Mouse (Mus musculus) CH12.LX (cell line): Measurements from ENCODE around the gene Vim. TPM values are rescaled to one million over a fixed set of nuclear protein-coding genes. Genes with fewer than 3 reads are reported as not detected.

ENCODE experiments used
- DNase-seq: peaks from one replicate; pipeline ENCODE4 v3.0.0-alpha.2; 2013; ENCODE audit errors: extremely low read depth
- H3K27ac ChIP-seq: 2 replicates; pipeline ENCODE4 v1.5.1; 2012; ENCODE audit warnings: low read depth, mild to moderate bottlenecking, control low read depth, moderate library complexity; ENCODE audit not compliant: insufficient read depth
- H3K27me3 ChIP-seq: replicated peaks from 2 replicates; pipeline ENCODE3; 2012; ENCODE audit warnings: inconsistent platforms
- H3K36me3 ChIP-seq, 2 experiments: replicated peaks in 1 of 2; 2 replicates each; pipeline versions ENCODE3 to v1.6.1; 2012; ENCODE audit warnings: inconsistent platforms in 1 of 2, low read length in 1 of 2, mild to moderate bottlenecking in 1 of 2, mixed read lengths in 1 of 2, moderate library complexity in 1 of 2; ENCODE audit not compliant: control insufficient read depth in 1 of 2, insufficient read depth in 1 of 2
- H3K4me1 ChIP-seq, 2 experiments: 2 replicates each; pipeline ENCODE4 v1.6.1; 2012; ENCODE audit warnings: inconsistent platforms in 1 of 2, moderate library complexity in 1 of 2; ENCODE audit not compliant: insufficient read depth in 2 of 2, control insufficient read depth in 1 of 2
- H3K4me2 ChIP-seq: 2 replicates; pipeline ENCODE4 v1.6.1; 2012; ENCODE audit warnings: low read depth, mild to moderate bottlenecking, control low read depth; ENCODE audit not compliant: poor library complexity, insufficient read depth, severe bottlenecking
- H3K4me3 ChIP-seq, 3 experiments: fragments of 150-350 bp in 1 of 3; sonication (generic) in 1 of 3; replicated peaks in 1 of 3; 2 replicates each; pipeline versions ENCODE3 to v1.5.1; 2011 to 2012; ENCODE audit warnings: low read depth in 2 of 3, low read length in 2 of 3, mild to moderate bottlenecking in 2 of 3, moderate library complexity in 2 of 3, control low read depth in 1 of 3, improper control_type of control experiment in 1 of 3, inconsistent platforms in 1 of 3, mixed read lengths in 1 of 3; ENCODE audit not compliant: poor library complexity in 1 of 3
- H3K79me2 ChIP-seq: replicated peaks from 2 replicates; pipeline ENCODE4 v1.6.1; 2012; ENCODE audit warnings: mild to moderate bottlenecking, moderate library complexity; ENCODE audit not compliant: control insufficient read depth, poor library complexity, insufficient read depth, severe bottlenecking; ENCODE audit errors: extremely low read depth
- H3K9ac ChIP-seq: 2 replicates; pipeline ENCODE4 v1.6.1; 2012; ENCODE audit warnings: low read depth, mild to moderate bottlenecking, control low read depth, moderate library complexity; ENCODE audit not compliant: insufficient read depth
- H3K9me3 ChIP-seq: replicated peaks from 2 replicates; pipeline ENCODE3; 2012; ENCODE audit warnings: low read length, inconsistent platforms, mixed read lengths
- BHLHE40 ChIP-seq: IDR thresholded peaks from 2 replicates; pipeline ENCODE4 v1.6.1; 2011; ENCODE audit warnings: mild to moderate bottlenecking, low read depth, low read length, improper control_type of control experiment
- CTCF ChIP-seq, 2 experiments: IDR thresholded peaks in 1 of 2; conservative IDR thresholded peaks in 1 of 2; 2 replicates each; pipeline ENCODE4 v1.5.1; 2011 to 2012; ENCODE audit warnings: low read depth in 2 of 2, low read length in 2 of 2, improper control_type of control experiment in 1 of 2, inconsistent platforms in 1 of 2, mild to moderate bottlenecking in 1 of 2, moderate library complexity in 1 of 2
- E2F4 ChIP-seq: IDR thresholded peaks from 2 replicates; pipeline ENCODE4 v1.6.1; 2011; ENCODE audit warnings: low read depth, low read length, improper control_type of control experiment; ENCODE audit not compliant: insufficient replicate concordance
- EP300 ChIP-seq: IDR thresholded peaks from 2 replicates; pipeline ENCODE4 v1.6.1; 2011; ENCODE audit warnings: low read length, improper control_type of control experiment
- ETS1 ChIP-seq: conservative IDR thresholded peaks from 2 replicates; pipeline ENCODE4 v1.6.1; 2012; ENCODE audit warnings: low read depth, mild to moderate bottlenecking, inconsistent platforms, low read length, improper control_type of control experiment, moderate library complexity
- GABPA ChIP-seq: IDR thresholded peaks from 2 replicates; pipeline ENCODE4 v1.6.1; 2012; ENCODE audit warnings: low read depth, low read length, improper control_type of control experiment, inconsistent platforms; ENCODE audit not compliant: insufficient replicate concordance
- HCFC1 ChIP-seq: IDR thresholded peaks from 2 replicates; pipeline ENCODE4 v1.6.1; 2012; ENCODE audit warnings: low read depth, mild to moderate bottlenecking, inconsistent platforms, low read length, improper control_type of control experiment
- IRF4 ChIP-seq: IDR thresholded peaks from 2 replicates; pipeline ENCODE4 v1.6.1; 2014; ENCODE audit warnings: low read depth, mild to moderate bottlenecking, inconsistent platforms, low read length, improper control_type of control experiment
- JUN ChIP-seq: IDR thresholded peaks from 2 replicates; pipeline ENCODE4 v1.6.1; 2011; ENCODE audit warnings: low read depth, mild to moderate bottlenecking, low read length, improper control_type of control experiment, moderate library complexity; ENCODE audit not compliant: insufficient read depth
- KAT2A ChIP-seq: IDR thresholded peaks from 2 replicates; pipeline ENCODE4 v1.6.1; 2012; ENCODE audit warnings: low read length, improper control_type of control experiment, inconsistent platforms; ENCODE audit not compliant: insufficient replicate concordance
- MAZ ChIP-seq: IDR thresholded peaks from 2 replicates; pipeline ENCODE4 v1.6.1; 2012; ENCODE audit warnings: low read depth, mild to moderate bottlenecking, inconsistent platforms, low read length, improper control_type of control experiment, moderate library complexity
- MXI1 ChIP-seq: IDR thresholded peaks from 2 replicates; pipeline ENCODE4 v1.6.1; 2011; ENCODE audit warnings: mild to moderate bottlenecking, low read depth, low read length, improper control_type of control experiment
- NELFE ChIP-seq: IDR thresholded peaks from 2 replicates; pipeline ENCODE4 v1.6.1; 2011; ENCODE audit warnings: low read depth, low read length, improper control_type of control experiment
- POLR2AphosphoS2 ChIP-seq: IDR thresholded peaks from 2 replicates; pipeline ENCODE4 v1.6.1; 2011; ENCODE audit warnings: low read depth, low read length, improper control_type of control experiment
- TCF12 ChIP-seq: IDR thresholded peaks from 2 replicates; pipeline ENCODE4 v1.6.1; 2014; ENCODE audit warnings: low read depth, mild to moderate bottlenecking, inconsistent platforms, low read length, improper control_type of control experiment
- USF2 ChIP-seq: conservative IDR thresholded peaks from 2 replicates; pipeline ENCODE4 v1.6.1; 2011; ENCODE audit warnings: low read depth, low read length, improper control_type of control experiment
- ZKSCAN1 ChIP-seq: IDR thresholded peaks from 2 replicates; pipeline ENCODE4 v1.6.1; 2012; ENCODE audit warnings: low read depth, inconsistent platforms, low read length, improper control_type of control experiment, borderline replicate concordance
- ZMIZ1 ChIP-seq: IDR thresholded peaks from 2 replicates; pipeline ENCODE4 v1.6.1; 2012; ENCODE audit warnings: low read depth, mild to moderate bottlenecking, inconsistent platforms, low read length, improper control_type of control experiment
- dilution Hi-C: fragments of 300-500 bp; cut with MboI; formaldehyde crosslinking; loops from 2 replicates; pipeline ENCODE4 v1.14.3; 2020; ENCODE audit warnings: low sequenced_read_pairs; ENCODE audit not compliant: extremely low pct_unique_long_range_greater_than_20kb, extremely low pct_ligation_motif_present
- in situ Hi-C: fragments of 300-500 bp; cut with MboI; formaldehyde crosslinking; loops from 3 replicates; pipeline ENCODE4 v1.14.3; 2019; ENCODE audit warnings: low sequenced_read_pairs, low pct_ligation_motif_present, low pct_unique_long_range_greater_than_20kb, mixed read lengths
- polyA plus RNA-seq: library from polyadenylated mRNA; unstranded; fragments of >175 nt; gene quantifications from 2 replicates; pipeline ENCODE4 v1.2.1, GENCODE M21; 2012; ENCODE audit warnings: low read depth; ENCODE audit not compliant: insufficient read length
- total RNA-seq, 2 experiments: library from RNA; depleted of rRNA; stranded (reverse); fragments of 300-350 nt in 1 of 2; fragments of >200 nt in 1 of 2; gene quantifications; 2 replicates each; pipeline ENCODE4 v1.2.3; 2012 to 2014

The Vim gene
- total and polyA plus RNA-seq, 3 experiments, result 153 to 164 (median 157) TPM

DNA sequence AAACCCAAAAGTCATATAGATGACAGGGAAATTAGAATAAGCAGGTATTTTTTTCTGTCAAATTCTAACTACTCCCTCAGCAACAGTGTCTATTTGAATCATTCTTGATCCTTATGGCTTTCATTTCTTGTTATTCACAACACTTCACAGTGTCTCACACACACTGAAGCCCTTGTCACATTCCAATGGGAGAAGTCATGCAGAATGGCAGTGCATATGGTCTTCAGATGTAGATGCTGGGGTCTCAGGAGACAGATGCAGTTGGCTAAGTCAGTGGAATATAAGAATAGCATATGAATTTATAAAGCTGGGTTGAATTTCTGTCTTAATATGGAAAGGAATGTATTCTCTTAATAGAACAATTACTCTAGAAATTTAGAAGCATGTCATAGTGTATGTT is 17.5 kb upstream of the Vim start:
- no peak for TF ChIP-seq USF2
- TF ChIP-seq EP300, result no peak
- TF ChIP-seq GABPA, result no peak
- TF ChIP-seq MXI1, result no peak
- no peak for TF ChIP-seq CTCF (conservative IDR thresholded peaks at IDR 0.05 in 1 of 2, IDR thresholded peaks at IDR 0.05 in 1 of 2; ENCODE audit: low read depth in 2 of 2, low read length in 2 of 2)
- in situ Hi-C loops (no loop called here), dilution Hi-C loops (no loop called here)
- no peak overlapping the region for H3K27ac ChIP-seq
- DNase-seq, result no peak
- peaks cover 11 to 37% of the 10 kb centered on the region in 2 experiments for H3K4me1 ChIP-seq
- no peak overlapping the region for H3K4me3 ChIP-seq
- no peaks in the 10 kb centered on the region for H3K79me2 ChIP-seq
- H3K9ac ChIP-seq, result no peak overlapping the region
- no peaks in the 10 kb centered on the region for H3K27me3 ChIP-seq
- no peaks in the 10 kb centered on the region for H3K9me3 ChIP-seq
- no peak overlapping the region for H3K4me2 ChIP-seq
- no peaks in the 10 kb centered on the region for H3K36me3 ChIP-seq

DNA sequence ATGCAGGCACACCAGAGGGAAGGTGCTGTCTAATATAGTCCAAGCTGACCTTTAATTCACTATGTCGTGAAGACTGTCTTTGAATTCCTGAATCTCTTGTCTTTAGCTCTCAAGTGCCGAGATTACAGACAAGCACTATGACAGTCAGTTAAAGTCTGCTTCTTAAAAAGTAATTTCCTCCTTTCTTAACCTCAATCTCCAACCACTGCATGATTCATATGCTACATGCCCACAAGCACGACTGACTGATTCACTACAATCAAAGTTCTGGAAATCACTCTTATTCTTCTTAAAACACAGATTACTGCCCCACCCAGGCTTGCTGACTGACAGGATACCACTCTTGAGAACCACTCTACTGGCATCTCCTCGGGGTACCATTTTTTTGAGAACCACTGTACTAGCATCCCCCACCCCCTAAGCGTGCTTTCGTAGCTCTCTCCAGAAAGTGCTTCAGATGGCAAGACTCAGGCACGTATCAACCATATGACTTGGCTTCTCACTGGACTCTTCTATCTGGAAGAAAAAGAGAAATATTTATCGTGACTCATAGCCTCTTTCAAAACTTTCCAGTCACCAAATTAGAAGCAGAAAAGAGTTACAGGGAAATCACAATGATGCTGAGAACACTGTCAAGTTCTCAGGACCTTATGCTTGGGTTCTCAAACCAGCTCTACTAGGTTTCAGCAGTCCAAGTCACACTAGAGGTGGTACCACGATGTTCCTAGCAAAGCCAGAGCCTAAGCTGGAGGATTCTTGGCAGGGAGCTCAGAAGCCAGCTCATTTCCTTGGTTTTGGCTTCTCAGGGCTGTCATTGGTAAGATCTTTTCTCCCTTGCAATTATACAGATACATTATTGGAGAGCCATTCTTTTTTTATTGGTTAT is 16.3 kb upstream of the Vim start:
- Histone ChIP-seq H3K27ac (no peak overlapping the region), H3K79me2 (no peaks in the 10 kb centered on the region), H3K9ac (no peak overlapping the region), H3K27me3 (no peaks in the 10 kb centered on the region), H3K4me3 (no peak overlapping the region), H3K36me3 (no peaks in the 10 kb centered on the region), H3K4me2 (no peak overlapping the region), H3K4me1 (peaks cover 11 to 40% of the 10 kb centered on the region in 2 experiments), H3K9me3 (no peaks in the 10 kb centered on the region)
- no peak for DNase-seq
- in situ Hi-C loops, result no loop called here
- TF ChIP-seq NELFE, result no peak
- no peak for TF ChIP-seq ZMIZ1
- no peak for TF ChIP-seq POLR2AphosphoS2
- TF ChIP-seq USF2, result no peak
- TF ChIP-seq ZKSCAN1, result no peak
- TF ChIP-seq BHLHE40, result no peak
- no peak for TF ChIP-seq HCFC1
- no peak for TF ChIP-seq ETS1
- no peak for TF ChIP-seq KAT2A
- TF ChIP-seq MAZ, result no peak
- TF ChIP-seq IRF4, result no peak
- TF ChIP-seq E2F4, result no peak
- TF ChIP-seq JUN, result no peak
- TF ChIP-seq TCF12, result no peak
- no peak for TF ChIP-seq GABPA
- dilution Hi-C loops, result no loop called here
